In the genomic region with DNA sequence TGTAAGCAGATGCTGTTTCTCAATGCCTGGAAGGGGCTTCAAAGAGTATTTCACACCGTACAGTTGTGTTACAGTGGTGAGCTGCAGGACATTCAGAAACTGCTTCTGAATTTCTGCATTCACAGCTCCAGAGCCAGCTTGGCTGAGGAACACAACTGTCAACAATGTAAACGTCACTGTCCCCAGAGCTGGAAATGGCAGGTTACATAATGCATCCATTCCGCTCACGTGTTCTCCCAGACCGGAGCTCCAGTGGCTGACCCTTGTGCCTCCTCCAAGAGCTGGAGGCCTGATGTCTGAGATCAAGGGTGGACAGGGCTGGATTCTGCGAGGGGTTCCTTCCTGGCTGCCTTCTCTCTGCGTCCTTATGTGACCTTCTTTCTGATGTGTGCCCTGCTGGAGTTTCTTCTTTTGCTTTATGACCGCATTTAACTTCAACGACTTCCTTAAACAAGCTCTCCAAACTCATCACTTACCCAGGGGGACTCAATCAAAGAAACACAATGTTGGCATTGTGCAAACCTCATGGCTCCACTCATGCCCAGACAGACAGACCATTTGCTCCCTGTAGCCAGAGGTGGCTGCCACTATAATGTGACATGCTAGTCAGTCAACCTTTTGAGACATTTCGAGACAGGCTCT, we compare ENCODE assay signal across 9 mouse cellular contexts. TPM values are rescaled to one million over a fixed set of nuclear protein-coding genes. Genes with fewer than 3 reads are reported as not detected.
DNase-seq lines count a peak whose midpoint lies in the region; ATAC-seq and TF ChIP-seq lines count a peak whose summit lies in the region.
"Had no signal": no experiment of that assay in that cellular context is flagged by ENCODE, and none has a peak within 500 bp of the region (broad histone marks: within the 10 kb centered on the region; RNA-seq: fewer than 3 reads in every experiment).

No protein-coding gene starts in this region.

- 79% methylated on average over 10 of the region's 10 CpGs for WGBS in forebrain, embryonic 12.5 days
- 73% methylated on average over 10 of the region's 10 CpGs for WGBS in forebrain, embryonic 15.5 days
- WGBS in forebrain, postnatal 0 days = 65% methylated on average over 10 of the region's 10 CpGs

- H3K36me3 ChIP-seq in forebrain, embryonic 12.5 days (replicated peaks) = no peaks in the 10 kb centered on the region
- no peaks in the 10 kb centered on the region for H3K36me3 ChIP-seq in forebrain, embryonic 15.5 days
- H3K36me3 ChIP-seq in forebrain, postnatal 0 days (ENCODE audit: insufficient read depth) = no peaks in the 10 kb centered on the region
- H3K36me3 ChIP-seq: neural tube, embryonic 12.5 days had no signal

- H3K9me3 ChIP-seq in forebrain, embryonic 12.5 days = no peaks in the 10 kb centered on the region
- H3K9me3 ChIP-seq in forebrain, embryonic 15.5 days = no peaks in the 10 kb centered on the region
- no peaks in the 10 kb centered on the region for H3K9me3 ChIP-seq in forebrain, postnatal 0 days (ENCODE audit: low read length)
- H3K9me3 ChIP-seq: neural tube, embryonic 12.5 days had no signal

- no peak overlapping the region for H3K4me2 ChIP-seq in forebrain, embryonic 12.5 days
- H3K4me2 ChIP-seq in forebrain, embryonic 15.5 days (replicated peaks) = no peak overlapping the region
- H3K4me2 ChIP-seq in forebrain, postnatal 0 days (ENCODE audit: low read depth) = no peak overlapping the region
- H3K4me2 ChIP-seq: neural tube, embryonic 12.5 days had no signal

- no peak overlapping the region for H3K27ac ChIP-seq in forebrain, embryonic 12.5 days
- no peak overlapping the region for H3K27ac ChIP-seq in forebrain, embryonic 15.5 days (replicated peaks)
- H3K27ac ChIP-seq in forebrain, postnatal 0 days (ENCODE audit: low read depth, low read length) = no peak overlapping the region
- H3K27ac ChIP-seq: neural tube, embryonic 12.5 days had no signal

- no peak for TF ChIP-seq CTCF in forebrain, postnatal 0 days (IDR thresholded peaks at IDR 0.05; ENCODE audit: low read depth)

- H3K9ac ChIP-seq in forebrain, embryonic 12.5 days = no peak overlapping the region
- H3K9ac ChIP-seq in forebrain, embryonic 15.5 days (replicated peaks) = no peak overlapping the region
- no peak overlapping the region for H3K9ac ChIP-seq in forebrain, postnatal 0 days
- H3K9ac ChIP-seq: neural tube, embryonic 12.5 days had no signal

- peaks cover 17% of the 10 kb centered on the region; the same call in 1 of the 2 replicates for H3K27me3 ChIP-seq in forebrain, embryonic 12.5 days
- no peaks in the 10 kb centered on the region for H3K27me3 ChIP-seq in forebrain, embryonic 15.5 days
- H3K27me3 ChIP-seq in forebrain, postnatal 0 days (ENCODE audit: insufficient read depth, low read length) = no peaks in the 10 kb centered on the region
- H3K27me3 ChIP-seq: neural tube, embryonic 12.5 days had no signal

- peak; percentile 59 for ATAC-seq in common myeloid progenitor, adult 5-6 weeks (replicated peaks; ENCODE audit: low read depth, poor library complexity, severe bottlenecking)
- ATAC-seq in megakaryocyte progenitor cell, adult 5-6 weeks (replicated peaks; ENCODE audit: poor library complexity) = peak; percentile 61
- ATAC-seq in forebrain, embryonic 12.5 days (ENCODE audit: low FRiP score) = no peak
- ATAC-seq in forebrain, embryonic 15.5 days (replicated peaks) = no peak
- ATAC-seq in forebrain, postnatal 0 days = no peak

- no peak overlapping the region for H3K4me3 ChIP-seq in forebrain, embryonic 12.5 days (replicated peaks)
- H3K4me3 ChIP-seq in forebrain, embryonic 15.5 days = no peak overlapping the region
- H3K4me3 ChIP-seq in forebrain, postnatal 0 days (ENCODE audit: low read depth, low read length) = no peak overlapping the region
- H3K4me3 ChIP-seq: neural tube, embryonic 12.5 days had no signal

- peaks cover 12% of the 10 kb centered on the region; the same call in 1 of the 2 replicates for H3K4me1 ChIP-seq in forebrain, embryonic 12.5 days
- no peaks in the 10 kb centered on the region for H3K4me1 ChIP-seq in forebrain, embryonic 15.5 days
- no peaks in the 10 kb centered on the region for H3K4me1 ChIP-seq in forebrain, postnatal 0 days (ENCODE audit: insufficient read depth)
- H3K4me1 ChIP-seq: neural tube, embryonic 12.5 days had no signal

- peak; percentile 49 for DNase-seq in layer of hippocampus, adult 11-12 months (ENCODE audit: low spot score)
- no peak for DNase-seq in layer of hippocampus, postnatal 10 days (ENCODE audit: low spot score in 2 of 2)
- peak; percentile 64 for DNase-seq in kidney, postnatal 10 days
- DNase-seq in forebrain, postnatal 0 days = no peak

RNA-seq across cellular contexts. Expression of a gene that starts 18.2 kb away (rescaled TPM):
- 10 to 100 TPM; 28.4 to 30.7 TPM for total RNA-seq in layer of hippocampus, postnatal 10 days (2021)
- 5.0 and 6.7 TPM in 2 replicates for total RNA-seq in common myeloid progenitor, adult 5-6 weeks (2017)
- 4.9 and 8.6 TPM in 2 replicates for total RNA-seq in megakaryocyte progenitor cell, adult 5-6 weeks (2015)
- 3.8 and 6.2 TPM in 2 replicates for total RNA-seq in megakaryocyte progenitor cell, adult 5-6 weeks (2017)
- 12.1 and 12.6 TPM in 2 replicates for polyA plus RNA-seq in forebrain, embryonic 12.5 days (2016; fragmentation: Nextera tagmentation; extraction: Ambion mirVana)
- polyA plus RNA-seq in forebrain, embryonic 15.5 days (2015; fragmentation: Nextera tagmentation; extraction: Ambion mirVana) = 21.8 and 22.6 TPM in 2 replicates
- 12.5 and 18.6 TPM in 2 replicates for total RNA-seq in forebrain, postnatal 0 days (2014; rRNA removed)
- polyA plus RNA-seq in forebrain, postnatal 0 days (2015; fragmentation: Nextera tagmentation; extraction: Ambion mirVana) = 26.5 and 29.7 TPM in 2 replicates

RNA-seq across cellular contexts. Expression of a gene that starts 54.4 kb away (rescaled TPM):
- 10 to 100 TPM; 66.7 to 66.8 TPM for total RNA-seq in layer of hippocampus, postnatal 10 days (2021)
- 9.0 and 15.5 TPM in 2 replicates for total RNA-seq in common myeloid progenitor, adult 5-6 weeks (2017)
- 10.9 and 12.4 TPM in 2 replicates for total RNA-seq in megakaryocyte progenitor cell, adult 5-6 weeks (2015)
- 8.5 and 8.8 TPM in 2 replicates for total RNA-seq in megakaryocyte progenitor cell, adult 5-6 weeks (2017)
- polyA plus RNA-seq in forebrain, embryonic 12.5 days (2016; fragmentation: Nextera tagmentation; extraction: Ambion mirVana) = 39.4 and 41.0 TPM in 2 replicates
- polyA plus RNA-seq in forebrain, embryonic 15.5 days (2015; fragmentation: Nextera tagmentation; extraction: Ambion mirVana) = 39.8 and 40.8 TPM in 2 replicates
- total RNA-seq in forebrain, postnatal 0 days (2014; rRNA removed) = 38.6 and 50.7 TPM in 2 replicates
- polyA plus RNA-seq in forebrain, postnatal 0 days (2015; fragmentation: Nextera tagmentation; extraction: Ambion mirVana) = 31.9 and 39.6 TPM in 2 replicates

Comparison
In these comparisons a context has a peak if more than half of its experiments do, and no peak if none do; other contexts are left out.
1. DNase-seq: peak in layer of hippocampus, adult 11-12 months (single experiment) and kidney, postnatal 10 days (single experiment); none in layer of hippocampus, postnatal 10 days (0 of 2) and forebrain, postnatal 0 days (single experiment).
2. ATAC-seq: peak in common myeloid progenitor, adult 5-6 weeks (single experiment) and megakaryocyte progenitor cell, adult 5-6 weeks (single experiment); none in forebrain, embryonic 12.5 days (single experiment), forebrain, embryonic 15.5 days (single experiment) and forebrain, postnatal 0 days (single experiment).